Mouse (Mus musculus): ENCODE results near the gene Gm10322. TPM values are rescaled to one million over a fixed set of nuclear protein-coding genes. Genes with fewer than 3 reads are reported as not detected.

Gene Gm10322
- polyA plus RNA-seq (2015; fragmentation: Nextera tagmentation; extraction: Ambion mirVana): not detected in 2 replicates

DNA sequence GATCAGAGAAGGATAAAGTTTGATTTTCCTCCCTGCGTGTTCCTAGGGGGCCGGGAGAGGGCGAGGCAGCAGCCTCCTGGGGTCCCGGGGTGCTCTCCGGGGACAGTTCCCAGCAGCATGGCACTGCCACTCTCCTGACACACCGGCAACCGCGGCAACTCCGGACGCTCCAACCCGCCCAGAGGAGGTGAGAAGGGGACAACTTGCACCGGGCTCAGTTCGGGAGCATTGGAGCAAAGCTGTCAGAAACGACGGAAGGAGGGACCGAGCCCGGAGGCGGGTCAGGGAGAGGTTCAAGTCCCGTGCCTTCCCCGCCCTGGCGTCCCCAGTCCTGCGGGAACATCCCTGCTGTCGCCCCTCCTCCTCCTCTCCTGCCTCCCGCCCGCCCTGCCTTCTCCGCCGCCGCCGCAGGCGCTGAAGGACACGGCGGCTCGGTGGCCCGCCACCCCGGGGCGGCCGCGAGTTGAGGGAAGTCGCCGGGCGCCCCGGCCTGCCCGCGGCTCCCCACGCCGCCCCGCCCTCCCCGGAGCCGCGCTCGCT is at the start of gene Gm10322:
Gene Gm10322, plus strand, starts transcription at position 83 of the 540 bp plus-strand sequence.
- under 1% methylated on average over 32 of the region's 51 CpGs for WGBS
- peak; percentile 66 for ATAC-seq (ENCODE audit: low FRiP score, low read depth)
- Histone ChIP-seq H3K9me3 (no peaks in the 10 kb centered on the region), H3K4me1 (peaks cover 32% of the 10 kb centered on the region), H3K27me3 (no peaks in the 10 kb centered on the region), H3K9ac (peak within 1 kb of the TSS; percentile 97), H3K27ac (peak within 1 kb of the TSS; percentile 89), H3K36me3 (no peaks in the 10 kb centered on the region), H3K4me2 (replicated peaks) (peak within 1 kb of the TSS; percentile 85), H3K4me3 (peak within 1 kb of the TSS; percentile 91)

DNA sequence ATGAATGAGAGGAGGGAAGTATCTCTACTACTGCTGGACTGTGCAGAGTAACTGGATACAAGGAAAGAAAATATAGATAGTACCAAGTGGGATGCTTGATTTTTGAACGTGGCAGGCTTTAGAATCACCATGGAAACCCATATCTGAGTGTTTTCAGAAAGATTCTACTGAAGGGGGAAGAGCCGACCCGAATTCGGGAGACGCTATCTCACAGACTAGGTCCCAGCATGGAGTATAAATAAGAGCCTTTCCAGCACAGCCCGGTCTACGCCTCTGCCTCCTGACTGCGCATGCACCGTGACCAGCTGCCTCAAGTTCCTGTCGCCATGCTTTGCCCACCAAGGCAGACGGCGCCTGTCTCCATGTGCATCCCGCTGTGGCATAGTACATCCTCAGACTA is 48.9 kb upstream of the Gm10322 start:
- WGBS: 91% methylated on average over 13 of the region's 13 CpGs
- ATAC-seq (ENCODE audit: low FRiP score, low read depth): no peak
- Histone ChIP-seq H3K36me3 (no peaks in the 10 kb centered on the region), H3K27me3 (no peaks in the 10 kb centered on the region), H3K4me3 (no peak overlapping the region), H3K4me1 (peaks cover 82% of the 10 kb centered on the region), H3K27ac (peak overlapping the region; percentile 78), H3K4me2 (replicated peaks) (no peak overlapping the region), H3K9me3 (no peaks in the 10 kb centered on the region), H3K9ac (no peak overlapping the region)

DNA sequence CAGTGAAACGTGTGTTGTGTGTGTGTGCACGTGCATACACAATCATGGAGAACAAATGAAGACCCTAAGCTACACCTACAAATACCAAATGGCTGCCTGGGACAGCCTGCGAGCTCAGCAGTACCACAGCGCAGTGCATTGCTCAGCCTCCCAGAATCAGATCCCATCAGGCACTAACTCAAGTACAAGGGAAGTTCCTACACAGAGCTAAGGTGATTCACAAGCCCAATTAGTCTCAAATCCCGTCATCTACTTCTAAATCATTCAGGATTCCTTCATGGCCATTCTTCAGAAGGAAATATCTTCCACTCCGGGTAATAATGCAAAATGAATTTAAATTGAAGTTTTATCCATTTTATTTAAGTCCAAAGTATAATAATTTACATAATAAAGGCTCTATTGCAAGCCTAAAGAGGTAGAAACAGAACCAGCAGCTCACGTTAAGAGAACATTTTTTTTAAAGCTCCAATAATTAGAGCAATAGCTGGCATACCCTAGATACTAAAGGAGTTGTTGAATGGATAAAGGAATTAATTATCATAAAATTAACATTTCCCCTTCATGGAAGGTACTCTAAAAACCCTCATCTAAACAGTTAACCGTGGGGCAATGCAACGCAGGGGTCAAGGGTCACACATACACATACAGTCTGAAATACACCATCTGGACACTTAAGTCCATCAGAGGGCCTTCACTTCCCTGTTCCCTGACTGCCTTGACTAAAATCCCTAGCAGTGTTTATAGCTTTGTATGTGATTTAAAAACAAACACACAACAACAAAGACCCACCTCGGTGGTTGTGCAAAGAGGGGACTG is 47.0 kb upstream of the Gm10322 start:
- H3K4me1 ChIP-seq: peaks cover 74% of the 10 kb centered on the region
- peaks cover 6% of the 10 kb centered on the region; the same call in 1 of the 2 replicates for H3K9me3 ChIP-seq
- no peaks in the 10 kb centered on the region; the same call in 1 of the 2 replicates for H3K36me3 ChIP-seq
- H3K4me2 ChIP-seq (replicated peaks): no peak overlapping the region
- no peak overlapping the region for H3K9ac ChIP-seq
- no peak overlapping the region for H3K4me3 ChIP-seq
- ATAC-seq (ENCODE audit: low FRiP score, low read depth): no peak
- no peak overlapping the region for H3K27ac ChIP-seq
- WGBS: 73% methylated on average over 10 of the region's 10 CpGs
- no peaks in the 10 kb centered on the region for H3K27me3 ChIP-seq

DNA sequence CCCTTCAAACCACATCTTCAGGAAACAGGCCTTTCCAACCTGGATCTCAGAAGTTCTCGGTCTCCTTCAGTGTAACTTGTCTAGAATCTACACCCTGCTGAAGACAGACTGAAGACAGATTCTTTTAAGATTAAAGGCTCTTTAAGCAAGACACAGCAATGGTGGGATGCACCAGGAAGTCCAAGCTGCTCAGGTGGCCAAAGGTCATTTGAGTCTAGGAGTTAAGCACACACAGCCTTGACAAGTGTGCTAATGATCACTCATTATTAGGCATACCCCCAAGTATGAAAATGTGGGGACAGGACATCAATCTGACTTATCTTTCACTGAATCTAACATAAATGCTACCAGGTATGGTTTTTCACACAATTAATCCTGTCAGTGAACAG is 46.4 kb upstream of the Gm10322 start:
- H3K4me3 ChIP-seq: no peak overlapping the region
- no peaks in the 10 kb centered on the region for H3K27me3 ChIP-seq
- ATAC-seq (ENCODE audit: low FRiP score, low read depth): no peak
- no peak overlapping the region for H3K27ac ChIP-seq
- H3K4me2 ChIP-seq (replicated peaks): no peak overlapping the region
- no peak overlapping the region for H3K9ac ChIP-seq
- WGBS: 88% methylated on average over 1 of the region's 1 CpGs
- H3K9me3 ChIP-seq: peaks cover 10% of the 10 kb centered on the region
- no peaks in the 10 kb centered on the region; the same call in 1 of the 2 replicates for H3K36me3 ChIP-seq
- H3K4me1 ChIP-seq: peaks cover 69% of the 10 kb centered on the region

GRCm38 (mm10) chr10:59570360-59570759 is 45.5 kb upstream of the Gm10322 start:
- Histone ChIP-seq H3K4me2 (replicated peaks) (no peak overlapping the region), H3K27me3 (no peaks in the 10 kb centered on the region), H3K36me3 (no peaks in the 10 kb centered on the region; the same call in 1 of the 2 replicates), H3K9me3 (peaks cover 10% of the 10 kb centered on the region), H3K27ac (0 out of 2 replicates have a peak overlapping the region, but pooled peaks have one; percentile 52), H3K4me1 (peaks cover 60% of the 10 kb centered on the region), H3K4me3 (no peak overlapping the region), H3K9ac (no peak overlapping the region)
- WGBS: 62% methylated on average over 6 of the region's 6 CpGs
- no peak for ATAC-seq (ENCODE audit: low FRiP score, low read depth)

- no peak for ATAC-seq (ENCODE audit: low FRiP score, low read depth)
- Histone ChIP-seq H3K4me3 (no peak overlapping the region), H3K4me2 (replicated peaks) (no peak overlapping the region), H3K27ac (0 out of 2 replicates have a peak overlapping the region, but pooled peaks have one; percentile 52), H3K36me3 (no peaks in the 10 kb centered on the region; the same call in 1 of the 2 replicates), H3K9me3 (peaks cover 10% of the 10 kb centered on the region), H3K4me1 (peaks cover 56% of the 10 kb centered on the region), H3K27me3 (no peaks in the 10 kb centered on the region), H3K9ac (no peak overlapping the region)
- 57% methylated on average over 2 of the region's 2 CpGs for WGBS
These were observed 45.1 kb upstream of the Gm10322 start for GRCm38 (mm10) chr10:59570780-59571179.

- no peak overlapping the region for H3K9ac ChIP-seq
- WGBS: 88% methylated on average over 4 of the region's 4 CpGs
- peaks cover 10% of the 10 kb centered on the region for H3K9me3 ChIP-seq
- H3K27me3 ChIP-seq: no peaks in the 10 kb centered on the region
- H3K4me2 ChIP-seq (replicated peaks): no peak overlapping the region
- no peak overlapping the region for H3K4me3 ChIP-seq
- H3K27ac ChIP-seq: peak overlapping the region; percentile 44; the same call in 1 of the 2 replicates
- ATAC-seq (ENCODE audit: low FRiP score, low read depth): no peak
- H3K4me1 ChIP-seq: peaks cover 56% of the 10 kb centered on the region
- H3K36me3 ChIP-seq: no peaks in the 10 kb centered on the region; the same call in 1 of the 2 replicates
These were observed 44.6 kb upstream of the Gm10322 start for GRCm38 (mm10) chr10:59571273-59571672.

GRCm38 (mm10) chr10:59571964-59572363 is 43.9 kb upstream of the Gm10322 start:
- no peak overlapping the region for H3K4me3 ChIP-seq
- H3K36me3 ChIP-seq: no peaks in the 10 kb centered on the region; the same call in 1 of the 2 replicates
- H3K9me3 ChIP-seq: peaks cover 10% of the 10 kb centered on the region
- no peak overlapping the region for H3K4me2 ChIP-seq (replicated peaks)
- no peak overlapping the region for H3K9ac ChIP-seq
- H3K27ac ChIP-seq: peak overlapping the region; percentile 15; the same call in 1 of the 2 replicates
- no peaks in the 10 kb centered on the region for H3K27me3 ChIP-seq
- 70% methylated on average over 5 of the region's 5 CpGs for WGBS
- no peak for ATAC-seq (ENCODE audit: low FRiP score, low read depth)
- peaks cover 57% of the 10 kb centered on the region for H3K4me1 ChIP-seq

DNA sequence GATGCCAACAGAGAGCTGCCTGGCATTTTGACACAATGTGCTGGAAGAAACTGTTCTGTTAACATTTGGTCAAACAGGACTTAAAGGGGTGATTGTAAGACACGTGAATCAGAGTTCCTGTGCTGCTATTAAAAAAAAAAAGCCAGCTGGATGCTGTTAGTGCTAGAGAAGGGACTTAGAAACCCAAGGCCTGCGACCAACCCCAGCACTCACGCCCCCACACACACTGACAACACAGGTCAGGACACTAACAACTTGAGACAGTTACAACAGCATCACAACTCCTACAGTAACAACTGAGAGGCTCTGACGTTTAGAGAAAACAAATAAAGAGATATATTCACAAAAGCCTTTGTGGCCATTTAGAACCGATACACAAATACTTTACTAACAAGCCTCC is 39.6 kb upstream of the Gm10322 start:
- H3K4me1 ChIP-seq: peaks cover 46% of the 10 kb centered on the region
- ATAC-seq (ENCODE audit: low FRiP score, low read depth): no peak
- no peaks in the 10 kb centered on the region; the same call in 1 of the 2 replicates for H3K36me3 ChIP-seq
- H3K27me3 ChIP-seq: no peaks in the 10 kb centered on the region
- 31% methylated on average over 5 of the region's 5 CpGs for WGBS
- H3K4me2 ChIP-seq (replicated peaks): no peak overlapping the region
- H3K9ac ChIP-seq: no peak overlapping the region
- no peak overlapping the region for H3K27ac ChIP-seq
- peaks cover 10% of the 10 kb centered on the region for H3K9me3 ChIP-seq
- no peak overlapping the region for H3K4me3 ChIP-seq

DNA sequence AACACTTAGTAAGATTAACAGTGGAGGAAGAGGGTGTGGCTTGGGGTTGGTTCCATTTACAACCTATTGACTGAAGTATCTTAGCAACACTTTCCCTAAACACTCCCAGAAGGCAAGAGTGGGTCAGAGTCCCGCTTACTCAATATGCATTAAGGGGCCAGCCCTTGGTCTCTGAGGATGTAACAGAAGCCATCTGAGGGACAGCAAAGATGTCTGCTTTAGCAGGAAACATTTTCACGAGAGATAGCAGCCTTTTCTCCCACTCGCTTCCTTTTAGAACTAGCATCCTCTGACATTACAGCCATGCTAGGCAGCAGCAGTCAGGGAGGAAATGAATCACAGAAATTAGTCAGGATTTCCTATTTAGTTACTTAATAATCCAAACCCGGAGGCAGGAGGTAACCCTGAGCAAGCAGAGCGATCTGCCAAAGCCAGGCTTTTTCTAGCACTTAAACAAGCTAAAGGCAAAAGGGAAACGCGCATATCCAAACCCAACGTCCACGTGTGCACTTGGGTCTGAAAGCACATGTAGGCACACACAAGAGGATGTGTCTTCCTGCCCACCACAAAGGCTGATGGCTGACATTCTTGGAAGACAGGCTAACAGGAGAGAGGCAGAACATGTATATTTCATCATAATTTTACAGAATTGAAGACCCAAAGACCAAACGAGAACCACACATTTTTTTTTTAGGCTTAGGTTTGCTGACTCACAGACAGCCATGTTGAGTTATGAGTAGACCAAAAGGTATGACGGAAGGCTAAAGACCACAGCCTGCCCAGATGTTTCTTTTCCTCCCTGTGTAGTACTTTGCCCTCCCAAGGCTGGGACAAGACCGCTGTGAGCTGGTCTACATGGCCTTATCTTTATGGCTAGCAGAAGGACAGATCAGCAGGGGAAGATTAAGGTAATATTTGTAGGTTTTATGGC is 37.7 kb upstream of the Gm10322 start:
- peak; percentile 64 for ATAC-seq (ENCODE audit: low FRiP score, low read depth)
- Histone ChIP-seq H3K27me3 (no peaks in the 10 kb centered on the region), H3K4me2 (replicated peaks) (peak overlapping the region; percentile 38), H3K9ac (no peak overlapping the region), H3K4me1 (peaks cover 37% of the 10 kb centered on the region), H3K36me3 (peaks cover 6% of the 10 kb centered on the region), H3K4me3 (no peak overlapping the region), H3K27ac (peak overlapping the region; percentile 74; the same call in 1 of the 2 replicates), H3K9me3 (peaks cover 6% of the 10 kb centered on the region)
- WGBS: 45% methylated on average over 12 of the region's 12 CpGs

- WGBS: 89% methylated on average over 3 of the region's 3 CpGs
- H3K4me2 ChIP-seq (replicated peaks): no peak overlapping the region
- H3K9me3 ChIP-seq: no peaks in the 10 kb centered on the region
- H3K9ac ChIP-seq: no peak overlapping the region
- peaks cover 37% of the 10 kb centered on the region for H3K4me1 ChIP-seq
- H3K4me3 ChIP-seq: no peak overlapping the region
- H3K36me3 ChIP-seq: peaks cover 10% of the 10 kb centered on the region
- no peak overlapping the region for H3K27ac ChIP-seq
- ATAC-seq (ENCODE audit: low FRiP score, low read depth): no peak
- H3K27me3 ChIP-seq: no peaks in the 10 kb centered on the region
These were observed 36.2 kb upstream of the Gm10322 start for GRCm38 (mm10) chr10:59579645-59580044.

Data from limb, embryonic 13.5 days (tissue).